Mouse (Mus musculus): ENCODE measurements at regions not wholly inside any gene's neighbourhood (a gene's known extent, or its start where the extent isn't known, plus 50 kb on each side); places are given as distances from the start of the nearest gene placed in this dataset.
"Not testable (repeated sequence)": the region's sequence is repeated elsewhere in the genome, so short reads cannot be mapped to it uniquely, and the experiment has no call there.

- DNase-seq = no peak
Measured at GRCm38 (mm10) chr10:16171251-16171650, 1453.2 kb upstream of the Gje1 start.

GRCm38 (mm10) chr10:16159542-16159941 is 1441.5 kb upstream of the Gje1 start:
- DNase-seq = not testable (repeated sequence)

GRCm38 (mm10) chr10:16158445-16158844 is 1440.4 kb upstream of the Gje1 start:
- DNase-seq = no peak

GRCm38 (mm10) chr10:16156954-16157353 is 1438.9 kb upstream of the Gje1 start:
- peak; percentile 33 for DNase-seq

GRCm38 (mm10) chr10:16148991-16149390 is 1431.0 kb upstream of the Gje1 start:
- DNase-seq = peak; percentile 50

- peak; percentile 64 for DNase-seq
Measured at GRCm38 (mm10) chr10:16145397-16145796, 1427.4 kb upstream of the Gje1 start.

- no peak for DNase-seq
Measured at GRCm38 (mm10) chr10:16123902-16124301, 1405.9 kb upstream of the Gje1 start.

GRCm38 (mm10) chr10:16088210-16088609 is 1370.2 kb upstream of the Gje1 start:
- DNase-seq = no peak

GRCm38 (mm10) chr10:16053008-16053407 is 1335.0 kb upstream of the Gje1 start:
- no peak for DNase-seq

- DNase-seq = no peak
Measured at GRCm38 (mm10) chr10:16052463-16052889, 1334.5 kb upstream of the Gje1 start.

GRCm38 (mm10) chr10:16036255-16036654 is 1318.2 kb upstream of the Gje1 start:
- no peak for DNase-seq

GRCm38 (mm10) chr10:16033096-16033495 is 1315.1 kb upstream of the Gje1 start:
- DNase-seq = no peak

GRCm38 (mm10) chr10:16030802-16031201 is 1312.8 kb upstream of the Gje1 start:
- DNase-seq = no peak

- DNase-seq = no peak
Measured at GRCm38 (mm10) chr10:16014806-16015205, 1296.8 kb upstream of the Gje1 start.

GRCm38 (mm10) chr10:16001246-16001645 is 1283.2 kb upstream of the Gje1 start:
- no peak for DNase-seq

GRCm38 (mm10) chr10:15993275-15993674 is 1275.3 kb upstream of the Gje1 start:
- no peak for DNase-seq
